Comparison of ENCODE assay signal across 8 mouse cellular contexts in the genomic region with DNA sequence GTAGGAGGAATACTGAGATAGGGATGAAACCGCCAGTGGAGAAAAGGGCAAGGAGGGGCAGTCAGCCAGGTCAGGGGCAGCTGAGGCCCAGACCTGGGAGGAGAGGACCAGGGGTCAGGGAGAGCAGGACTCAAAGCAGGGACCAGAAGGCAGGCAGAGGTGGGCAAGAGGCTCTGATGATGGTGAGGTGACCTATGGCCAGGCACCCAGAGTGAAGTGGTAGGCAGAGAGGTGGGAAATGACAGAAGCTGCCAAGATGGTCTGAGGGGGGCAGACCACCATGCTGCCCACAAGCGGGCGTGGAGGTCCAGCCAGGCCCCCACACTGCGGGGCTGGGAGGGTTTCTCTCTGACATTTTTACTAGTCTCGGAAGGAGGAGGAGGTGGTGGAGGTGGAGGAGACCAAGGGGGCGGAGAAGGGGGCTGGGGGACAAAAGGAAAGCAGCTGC. TPM values are rescaled to one million over a fixed set of nuclear protein-coding genes. Genes with fewer than 3 reads are reported as not detected.
DNase-seq lines count a peak whose midpoint lies in the region; ATAC-seq and TF ChIP-seq lines count a peak whose summit lies in the region.

No protein-coding gene starts in this region.

- no peaks in the 10 kb centered on the region for H3K36me3 ChIP-seq in hindbrain, embryonic 11.5 days (ENCODE audit: control insufficient read depth, insufficient read depth, low read length)
- H3K36me3 ChIP-seq in hindbrain, embryonic 16.5 days (ENCODE audit: control insufficient read depth, insufficient read depth, low read length): no peaks in the 10 kb centered on the region
- no peaks in the 10 kb centered on the region for H3K36me3 ChIP-seq in intestine, embryonic 15.5 days

- peak overlapping the region; percentile 43 for H3K27ac ChIP-seq in hindbrain, embryonic 11.5 days (ENCODE audit: low read depth, low read length)
- H3K27ac ChIP-seq in hindbrain, embryonic 16.5 days (ENCODE audit: low read depth, low read length): no peak overlapping the region
- peak overlapping the region; percentile 90 for H3K27ac ChIP-seq in intestine, embryonic 15.5 days
- no peak overlapping the region for H3K27ac ChIP-seq in left cerebral cortex, adult 2 months

- peak; percentile 41 for ATAC-seq in hindbrain, embryonic 11.5 days (ENCODE audit: low FRiP score)
- ATAC-seq in hindbrain, embryonic 16.5 days: no peak
- peak; percentile 21 for ATAC-seq in intestine, embryonic 15.5 days

- H3K9me3 ChIP-seq in hindbrain, embryonic 11.5 days (ENCODE audit: control insufficient read depth, low read length): no peaks in the 10 kb centered on the region
- no peaks in the 10 kb centered on the region for H3K9me3 ChIP-seq in hindbrain, embryonic 16.5 days (ENCODE audit: control insufficient read depth, low read length)
- no peaks in the 10 kb centered on the region for H3K9me3 ChIP-seq in intestine, embryonic 15.5 days

- intact Hi-C loops in left cerebral cortex, adult 2 months (cut with DNase I): no loop called here

- DNase-seq in hindbrain, embryonic 11.5 days (ENCODE audit: low spot score): no peak
- DNase-seq in urinary bladder, adult 2 months (ENCODE audit: low spot score): peak; percentile 24
- no peak for DNase-seq in urinary bladder, postnatal 25 days (ENCODE audit: low spot score)
- DNase-seq in frontal cortex, adult 2 months (ENCODE audit: extremely low spot score in 1 of 2, low spot score in 1 of 2): no peak
- DNase-seq in spleen, adult 12 weeks (ENCODE audit: low spot score): no peak
- DNase-seq in left cerebral cortex, adult 2 months (ENCODE audit: extremely low spot score in 1 of 2, low spot score in 2 of 2): no peak

- no peak for TF ChIP-seq CTCF in left cerebral cortex, adult 2 months (IDR thresholded peaks at IDR 0.05)

- H3K27me3 ChIP-seq in hindbrain, embryonic 11.5 days (ENCODE audit: control insufficient read depth, insufficient read depth, low read length): 0 out of 2 replicates have a peak, but pooled peaks cover 2% of the 10 kb centered on the region
- no peaks in the 10 kb centered on the region for H3K27me3 ChIP-seq in hindbrain, embryonic 16.5 days (replicated peaks; ENCODE audit: control insufficient read depth, insufficient read depth, low read length)
- no peaks in the 10 kb centered on the region for H3K27me3 ChIP-seq in intestine, embryonic 15.5 days (replicated peaks)

- 26% methylated on average over 6 of the region's 6 CpGs for WGBS in hindbrain, embryonic 11.5 days
- 32% methylated on average over 6 of the region's 6 CpGs for WGBS in hindbrain, embryonic 16.5 days
- WGBS in intestine, embryonic 15.5 days: 37% methylated on average over 6 of the region's 6 CpGs

- H3K4me1 ChIP-seq in hindbrain, embryonic 11.5 days (replicated peaks; ENCODE audit: control insufficient read depth, insufficient read depth, low read length): peaks cover 14% of the 10 kb centered on the region
- peaks cover 3% of the 10 kb centered on the region; the same call in 1 of the 2 replicates for H3K4me1 ChIP-seq in hindbrain, embryonic 16.5 days (ENCODE audit: control insufficient read depth, insufficient read depth, low read depth, low read length)
- peaks cover 34% of the 10 kb centered on the region for H3K4me1 ChIP-seq in intestine, embryonic 15.5 days (replicated peaks)

- no peak overlapping the region for H3K4me2 ChIP-seq in hindbrain, embryonic 11.5 days (replicated peaks; ENCODE audit: low read depth, low read length)
- H3K4me2 ChIP-seq in hindbrain, embryonic 16.5 days (ENCODE audit: low read length): no peak overlapping the region
- peak overlapping the region; percentile 63 for H3K4me2 ChIP-seq in intestine, embryonic 15.5 days (replicated peaks)

- H3K9ac ChIP-seq in hindbrain, embryonic 11.5 days (ENCODE audit: low read depth, low read length): peak overlapping the region; percentile 47
- H3K9ac ChIP-seq in hindbrain, embryonic 16.5 days (ENCODE audit: low read depth, low read length): no peak overlapping the region
- peak overlapping the region; percentile 52 for H3K9ac ChIP-seq in intestine, embryonic 15.5 days

- H3K4me3 ChIP-seq in hindbrain, embryonic 11.5 days (ENCODE audit: low read depth, low read length): no peak overlapping the region
- no peak overlapping the region for H3K4me3 ChIP-seq in hindbrain, embryonic 16.5 days (ENCODE audit: low read length)
- H3K4me3 ChIP-seq in intestine, embryonic 15.5 days (replicated peaks): peak overlapping the region; percentile 38
- no peak overlapping the region for H3K4me3 ChIP-seq in left cerebral cortex, adult 2 months

RNA-seq across cellular contexts. Expression of gene Lsp1, which starts 10.8 kb away (rescaled TPM):
- polyA plus RNA-seq in hindbrain, embryonic 11.5 days (2014; fragmentation: Nextera tagmentation; extraction: Ambion mirVana): 16.1 and 18.7 TPM in 2 replicates
- polyA plus RNA-seq in hindbrain, embryonic 16.5 days (2015; fragmentation: Nextera tagmentation; extraction: Ambion mirVana): 5.5 and 6.0 TPM in 2 replicates
- 379 and 420 TPM in 2 replicates for polyA plus RNA-seq in urinary bladder, adult 2 months (2012; rRNA removed)
- polyA plus RNA-seq in intestine, embryonic 15.5 days (2015; fragmentation: Nextera tagmentation; extraction: Ambion mirVana): 130 and 145 TPM in 2 replicates
- 11.0 and 11.2 TPM in 2 replicates for polyA plus RNA-seq in frontal cortex, adult 2 months (2012; rRNA removed)
- 1 to 10 TPM; 3.4 to 7.1 TPM for total RNA-seq in left cerebral cortex, adult 2 months (2021)

RNA-seq across cellular contexts. Expression of gene Tnnt3, which starts 27.2 kb away (rescaled TPM):
- polyA plus RNA-seq in hindbrain, embryonic 11.5 days (2014; fragmentation: Nextera tagmentation; extraction: Ambion mirVana): 1.7 and 1.9 TPM in 2 replicates
- polyA plus RNA-seq in hindbrain, embryonic 16.5 days (2015; fragmentation: Nextera tagmentation; extraction: Ambion mirVana): 3.1 and 25.7 TPM in 2 replicates
- 74.3 and 79.9 TPM in 2 replicates for polyA plus RNA-seq in urinary bladder, adult 2 months (2012; rRNA removed)
- polyA plus RNA-seq in intestine, embryonic 15.5 days (2015; fragmentation: Nextera tagmentation; extraction: Ambion mirVana): 1.4 and 4.3 TPM in 2 replicates
- polyA plus RNA-seq in frontal cortex, adult 2 months (2012; rRNA removed): 0.50 and 1.8 TPM in 2 replicates
- total RNA-seq in left cerebral cortex, adult 2 months (2021): not detected

RNA-seq across cellular contexts. Expression of gene Tnni2, which starts 29.8 kb away (rescaled TPM):
- 1.4 and 1.7 TPM in 2 replicates for polyA plus RNA-seq in hindbrain, embryonic 11.5 days (2014; fragmentation: Nextera tagmentation; extraction: Ambion mirVana)
- 2.0 and 22.5 TPM in 2 replicates for polyA plus RNA-seq in hindbrain, embryonic 16.5 days (2015; fragmentation: Nextera tagmentation; extraction: Ambion mirVana)
- 39.4 and 48.2 TPM in 2 replicates for polyA plus RNA-seq in urinary bladder, adult 2 months (2012; rRNA removed)
- polyA plus RNA-seq in intestine, embryonic 15.5 days (2015; fragmentation: Nextera tagmentation; extraction: Ambion mirVana): 4.8 and 4.9 TPM in 2 replicates
- polyA plus RNA-seq in frontal cortex, adult 2 months (2012; rRNA removed): 1.7 and 2.0 TPM in 2 replicates
- under 1 TPM in 1 of 2 experiments, not detected in 1; 0.50 TPM for total RNA-seq in left cerebral cortex, adult 2 months (2021)

RNA-seq across cellular contexts. Expression of gene Syt8, which starts 36.8 kb away (rescaled TPM):
- not detected in 2 replicates for polyA plus RNA-seq in hindbrain, embryonic 11.5 days (2014; fragmentation: Nextera tagmentation; extraction: Ambion mirVana)
- not detected in 2 replicates for polyA plus RNA-seq in hindbrain, embryonic 16.5 days (2015; fragmentation: Nextera tagmentation; extraction: Ambion mirVana)
- 316 and 420 TPM in 2 replicates for polyA plus RNA-seq in urinary bladder, adult 2 months (2012; rRNA removed)
- 5.4 and 5.6 TPM in 2 replicates for polyA plus RNA-seq in intestine, embryonic 15.5 days (2015; fragmentation: Nextera tagmentation; extraction: Ambion mirVana)
- polyA plus RNA-seq in frontal cortex, adult 2 months (2012; rRNA removed): not detected in 2 replicates
- total RNA-seq in left cerebral cortex, adult 2 months (2021): not detected

Comparison
In these comparisons a context has a peak if more than half of its experiments do, and no peak if none do; other contexts are left out.
1. H3K27ac ChIP-seq: peak in hindbrain, embryonic 11.5 days (single experiment) and intestine, embryonic 15.5 days (single experiment); none in hindbrain, embryonic 16.5 days (single experiment) and left cerebral cortex, adult 2 months (single experiment).